Mouse (Mus musculus): ENCODE data around the gene Tmed10.

DNA sequence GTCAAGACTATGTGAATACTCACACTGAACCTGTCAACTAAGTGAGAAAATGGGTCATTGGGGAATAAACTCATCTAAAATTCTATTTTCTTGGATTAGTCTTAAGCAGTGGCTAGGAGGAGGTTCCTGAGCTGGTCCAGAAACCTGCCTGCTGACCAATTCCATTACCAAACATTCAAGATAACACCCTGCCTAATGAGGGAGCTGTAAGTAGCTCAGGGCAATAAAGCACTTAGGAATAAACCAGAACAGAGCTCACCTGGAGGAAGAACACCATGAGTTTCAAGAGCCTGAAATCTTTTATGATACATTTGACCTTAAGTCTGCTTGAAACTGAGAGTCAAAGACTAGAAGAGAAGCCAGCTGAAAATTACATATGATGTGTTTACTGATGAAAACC, 13.1 kb downstream of the Tmed10 start:
- TF ChIP-seq MAFK (IDR thresholded peaks at IDR 0.05; ENCODE audit: insufficient read depth, low read depth, low read length) = no peak
- TF ChIP-seq HCFC1 (IDR thresholded peaks at IDR 0.05; ENCODE audit: borderline replicate concordance, insufficient read depth, low read length) = no peak
- no peak for TF ChIP-seq ZC3H11A (IDR thresholded peaks at IDR 0.05; ENCODE audit: borderline replicate concordance, low read depth, low read length)
